Mouse (Mus musculus) limb, embryonic 12.5 days (tissue): ENCODE results near the gene Nectin3. TPM values are rescaled to one million over a fixed set of nuclear protein-coding genes. Genes with fewer than 3 reads are reported as not detected.
"Not testable (repeated sequence)": the region's sequence is repeated elsewhere in the genome, so short reads cannot be mapped to it uniquely, and the experiment has no call there.

Source experiments
- ATAC-seq: fragments of 200-750 bp; cut with Nextera tagmentation; 2 replicates; pipeline ENCODE4 v1.8.0; 2017; ENCODE audit warnings: low read depth, moderate TSS enrichment; ENCODE audit not compliant: insufficient number of reproducible peaks, insufficient read depth, low FRiP score, low TSS enrichment
- H3K27ac ChIP-seq: fragments of 300-500 bp; sonication (generic); 2 replicates; pipeline ENCODE4 v1.5.1; 2016; ENCODE audit warnings: mild to moderate bottlenecking, moderate library complexity
- H3K27me3 ChIP-seq: fragments of 300-500 bp; sonication (generic); 2 replicates; pipeline ENCODE4 v1.6.1; 2016; ENCODE audit warnings: mild to moderate bottlenecking, moderate library complexity
- H3K36me3 ChIP-seq: fragments of 300-500 bp; sonication (generic); 2 replicates; pipeline ENCODE4 v1.6.1; 2016; ENCODE audit warnings: mild to moderate bottlenecking, moderate library complexity
- H3K4me1 ChIP-seq: fragments of 300-500 bp; sonication (generic); replicated peaks from 2 replicates; pipeline ENCODE4 v1.6.1; 2016
- H3K4me2 ChIP-seq: fragments of 300-500 bp; sonication (generic); 2 replicates; pipeline ENCODE4 v1.6.1; 2016; ENCODE audit warnings: mild to moderate bottlenecking, moderate library complexity
- H3K4me3 ChIP-seq: fragments of 300-500 bp; sonication (generic); replicated peaks from 2 replicates; pipeline ENCODE4 v1.5.1; 2016; ENCODE audit warnings: mild to moderate bottlenecking
- H3K9ac ChIP-seq: fragments of 300-500 bp; sonication (generic); replicated peaks from 2 replicates; pipeline ENCODE4 v1.6.1; 2016; ENCODE audit warnings: mild to moderate bottlenecking, moderate library complexity
- H3K9me3 ChIP-seq: fragments of 300-500 bp; sonication (generic); 2 replicates; pipeline ENCODE4 v1.6.1; 2016; ENCODE audit warnings: mild to moderate bottlenecking, moderate library complexity
- WGBS: fragments of 180-500 bp; shearing (Covaris S2); methylation state at CpG from one replicate; pipeline ENCODE4 v1.1.7; 2016; 5-methylcytosine and 5-hydroxymethylcytosine counted together
- polyA plus RNA-seq: library from polyadenylated mRNA; unstranded; fragments of >200 nt; fragmentation: Nextera tagmentation; extraction: Ambion mirVana; gene quantifications from 2 replicates; pipeline ENCODE4 v1.2.1, GENCODE M21; 2016

Gene Nectin3
- polyA plus RNA-seq, 1 experiment from 2014 or later, result 30.4 TPM

- Histone ChIP-seq H3K9ac (no peak overlapping the region), H3K4me3 (no peak overlapping the region), H3K36me3 (no peaks in the 10 kb centered on the region), H3K9me3 (no peaks in the 10 kb centered on the region), H3K4me2 (peak overlapping the region; percentile 19; the same call in 1 of the 2 replicates), H3K4me1 (peaks cover 4% of the 10 kb centered on the region; the same call in 1 of the 2 replicates), H3K27me3 (no peaks in the 10 kb centered on the region), H3K27ac (no peak overlapping the region)
- no peak for ATAC-seq
- 63% methylated on average over 6 of the region's 6 CpGs for WGBS
Observed at GRCm38 (mm10) chr16:46362022-46362421, 136.3 kb downstream of the Nectin3 start.

- 67% methylated on average over 2 of the region's 2 CpGs for WGBS
- not testable (repeated sequence) for H3K9me3 ChIP-seq, H3K9ac ChIP-seq, H3K4me3 ChIP-seq, H3K27me3 ChIP-seq, H3K36me3 ChIP-seq, H3K4me1 ChIP-seq, H3K27ac ChIP-seq, H3K4me2 ChIP-seq, ATAC-seq
Observed at GRCm38 (mm10) chr16:46357658-46358057, 140.7 kb downstream of the Nectin3 start.

GRCm38 (mm10) chr16:46356663-46357062 is 141.7 kb downstream of the Nectin3 start:
- H3K4me2 ChIP-seq, result no peak overlapping the region
- no peaks in the 10 kb centered on the region for H3K36me3 ChIP-seq
- no peak overlapping the region for H3K9ac ChIP-seq
- H3K27ac ChIP-seq, result no peak overlapping the region
- H3K4me1 ChIP-seq, result peaks cover 4% of the 10 kb centered on the region; the same call in 1 of the 2 replicates
- no peaks in the 10 kb centered on the region for H3K9me3 ChIP-seq
- no peak for ATAC-seq
- no peaks in the 10 kb centered on the region for H3K27me3 ChIP-seq
- 69% methylated on average over 3 of the region's 3 CpGs for WGBS
- H3K4me3 ChIP-seq, result no peak overlapping the region
